ENCODE assay signal across 8 mouse cellular contexts in the genomic region with DNA sequence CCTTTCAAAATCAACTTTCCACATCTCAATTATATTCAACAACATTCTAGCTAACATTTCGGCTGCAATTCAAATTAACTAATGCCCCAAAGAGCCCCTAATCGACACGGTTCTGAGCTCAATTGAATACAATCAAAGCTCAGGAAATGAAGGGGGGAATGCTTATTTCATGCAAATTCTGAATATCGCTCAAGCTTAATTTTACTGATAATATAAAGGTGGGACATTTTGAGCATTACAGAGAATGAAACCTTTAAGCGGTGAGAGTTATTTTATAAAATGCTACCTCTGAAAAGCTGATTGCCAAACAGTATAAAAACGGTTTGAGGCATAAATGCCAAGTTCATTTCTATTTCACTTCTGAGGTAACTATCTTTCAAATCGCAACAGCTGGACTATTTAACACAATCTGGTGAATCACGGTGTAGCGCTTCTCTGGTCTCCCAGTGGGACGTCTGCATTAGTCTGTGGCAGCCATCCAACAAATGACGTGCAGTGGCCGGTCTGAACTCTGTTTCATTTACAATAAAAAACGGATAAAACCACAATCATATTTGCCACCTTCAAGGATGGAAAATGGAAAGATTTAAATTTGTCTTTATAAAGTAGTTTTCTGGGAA. TPM values are rescaled to one million over a fixed set of nuclear protein-coding genes. Genes with fewer than 3 reads are reported as not detected.
DNase-seq lines count a peak whose midpoint lies in the region.

No protein-coding gene starts in this region.

- H3K27ac ChIP-seq in macrophage = peak overlapping the region; percentile 59

- H3K4me3 ChIP-seq in macrophage (ENCODE audit: inconsistent target) = no peak overlapping the region

- peak; percentile 14 to 26 for DNase-seq in left cerebral cortex, adult 18-20 months (ENCODE audit: low spot score in 2 of 2)
- no peak for DNase-seq in left cerebral cortex, adult 11 months (ENCODE audit: low spot score)
- peak; percentile 41 for DNase-seq in MEL-GATA-1-ER (ENCODE audit: extremely low read depth, low read depth)
- peak; percentile 68 for DNase-seq in adrenal gland, postnatal 14 days
- peak; percentile 46 for DNase-seq in gastrocnemius, postnatal 10 days
- no peak for DNase-seq in thymus, postnatal 14 days
- DNase-seq in right cerebral cortex, postnatal 36 days (ENCODE audit: low spot score in 2 of 2) = no peak

- H3K36me3 ChIP-seq in macrophage (ENCODE audit: inconsistent target) = peaks cover 9% of the 10 kb centered on the region; the same call in 1 of the 2 replicates

- WGBS in macrophage (ENCODE audit: missing documents) = 57% methylated on average over 13 of the region's 13 CpGs

- H3K79me2 ChIP-seq in macrophage (ENCODE audit: inconsistent target) = no peaks in the 10 kb centered on the region

RNA-seq across cellular contexts. Expression of a gene that starts 36.1 kb away (rescaled TPM):
- total RNA-seq in left cerebral cortex, adult 18-20 months (2021) = 100 to 1,000 TPM; 195 to 201 TPM
- 60.8 and 61.8 TPM in 2 replicates for total RNA-seq in adrenal gland, postnatal 14 days (2021)
- 10 to 100 TPM; 16.2 to 16.8 TPM for total RNA-seq in gastrocnemius, postnatal 10 days (2021)
- total RNA-seq in macrophage (2018; cell fraction: chromatin; rRNA removed) = 1 to 10 TPM in 10 of 26 experiments, under 1 TPM in 1, not detected in 15; 0.88 to 2.6 (median 2.0) TPM
- total RNA-seq in macrophage (2018; cell fraction: cytosol; rRNA removed) = 1 to 10 TPM in 2 of 26 experiments, under 1 TPM in 14, not detected in 10; 0.12 to 1.4 (median 0.47) TPM
- total RNA-seq in macrophage (2018; cell fraction: nucleus; rRNA removed) = 1 to 10 TPM in 4 of 26 experiments, under 1 TPM in 7, not detected in 15; 0.45 to 2.5 (median 0.90) TPM
- 0.32 TPM in 1 of 3 replicates, not detected in the others for polyA plus RNA-seq in macrophage (2018)

RNA-seq across cellular contexts. Expression of a gene that starts 36.3 kb away (rescaled TPM):
- 1 to 10 TPM; 1.6 to 2.3 TPM for total RNA-seq in left cerebral cortex, adult 18-20 months (2021)
- 0.30 and 0.38 TPM in 2 replicates for total RNA-seq in adrenal gland, postnatal 14 days (2021)
- total RNA-seq in gastrocnemius, postnatal 10 days (2021) = under 1 TPM in 1 of 2 experiments, not detected in 1; 0.09 TPM
- under 1 TPM in 5 of 26 experiments, not detected in 21; 0.29 to 0.50 (median 0.37) TPM for total RNA-seq in macrophage (2018; cell fraction: chromatin; rRNA removed)
- under 1 TPM in 13 of 26 experiments, not detected in 13; 0.05 to 0.26 (median 0.10) TPM for total RNA-seq in macrophage (2018; cell fraction: cytosol; rRNA removed)
- under 1 TPM in 7 of 26 experiments, not detected in 19; 0.17 to 0.96 (median 0.26) TPM for total RNA-seq in macrophage (2018; cell fraction: nucleus; rRNA removed)
- polyA plus RNA-seq in macrophage (2018) = not detected in 3 replicates

Comparison
In these comparisons a context has a peak if more than half of its experiments do, and no peak if none do; other contexts are left out.
1. DNase-seq: peak in left cerebral cortex, adult 18-20 months (2 of 2), MEL-GATA-1-ER (single experiment), adrenal gland, postnatal 14 days (single experiment) and gastrocnemius, postnatal 10 days (single experiment); none in left cerebral cortex, adult 11 months (single experiment), thymus, postnatal 14 days (single experiment) and right cerebral cortex, postnatal 36 days (0 of 2).